Mouse (Mus musculus): ENCODE results near the gene Btbd35f23. TPM values are rescaled to one million over a fixed set of nuclear protein-coding genes. Genes with fewer than 3 reads are reported as not detected.

Gene Btbd35f23
- polyA plus RNA-seq (2014; fragmentation: Illumina TruSeq; extraction: RNeasy Lipid Tissue Mini Kit (QIAGEN cat#74804); ENCODE audit: low read depth, low replicate concordance), result not detected

DNA sequence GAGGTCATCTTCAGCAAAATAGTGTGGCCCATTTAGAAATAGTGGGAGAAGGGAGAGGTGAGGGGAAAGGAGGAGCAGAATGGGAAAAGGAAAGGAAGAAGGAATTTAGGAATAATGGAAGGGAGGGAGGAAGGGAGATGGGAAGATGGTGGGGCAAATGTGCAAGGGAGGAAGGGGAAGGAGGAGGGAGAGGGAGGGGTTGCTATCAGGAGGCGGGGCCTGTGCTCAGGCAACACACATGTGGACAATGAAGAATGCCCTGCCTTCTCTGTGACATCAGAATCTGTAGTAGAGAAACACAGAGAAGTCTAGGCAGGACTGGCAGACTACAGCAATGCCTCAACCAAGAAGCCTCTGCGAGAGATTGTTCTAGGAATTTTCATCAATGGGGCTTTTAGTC is at the start of gene Btbd35f23:
TSS of gene Btbd35f23 (plus strand) at position 301 of the 400 bp plus-strand sequence.

Other genes with a start within 250 kb of the Btbd35f23 start
- not detected for gene Btbd35f24, start 119.0 kb downstream of the Btbd35f23 start, polyA plus RNA-seq (2014; fragmentation: Illumina TruSeq; extraction: RNeasy Lipid Tissue Mini Kit (QIAGEN cat#74804); ENCODE audit: low read depth, low replicate concordance)